Mouse (Mus musculus): ENCODE data around the gene 6330409D20Rik.

Gene 6330409D20Rik

GRCm38 (mm10) chr2:32727435-32727834, 13.4 kb downstream of the 6330409D20Rik start:
- in situ Hi-C loops (cut with MboI; ENCODE audit: low sequenced_read_pairs), result no loop called here

- in situ Hi-C loops (cut with MboI; ENCODE audit: low sequenced_read_pairs), result no loop called here
These were observed 15.7 kb downstream of the 6330409D20Rik start for GRCm38 (mm10) chr2:32724832-32725790.

GRCm38 (mm10) chr2:32724149-32724548, 16.7 kb downstream of the 6330409D20Rik start:
- in situ Hi-C loops (cut with MboI; ENCODE audit: low sequenced_read_pairs), result no loop called here

DNA sequence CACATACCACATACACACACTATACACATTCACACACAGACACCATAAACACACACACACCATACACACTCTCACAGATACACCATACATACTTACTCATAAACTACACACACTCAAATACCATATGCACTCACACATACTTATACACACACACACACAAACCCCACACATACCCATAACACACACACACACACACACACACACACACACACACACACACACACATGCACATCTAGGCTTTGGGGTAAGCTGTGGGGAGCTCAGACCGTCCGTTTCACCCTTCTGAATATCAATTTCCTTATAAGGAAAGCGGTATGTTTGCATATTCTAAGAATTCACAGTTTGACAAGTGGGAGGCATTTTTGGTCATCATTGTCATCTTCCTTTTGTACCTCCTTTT, 18.2 kb downstream of the 6330409D20Rik start:
- in situ Hi-C loops (cut with MboI; ENCODE audit: low sequenced_read_pairs), result no loop called here

DNA sequence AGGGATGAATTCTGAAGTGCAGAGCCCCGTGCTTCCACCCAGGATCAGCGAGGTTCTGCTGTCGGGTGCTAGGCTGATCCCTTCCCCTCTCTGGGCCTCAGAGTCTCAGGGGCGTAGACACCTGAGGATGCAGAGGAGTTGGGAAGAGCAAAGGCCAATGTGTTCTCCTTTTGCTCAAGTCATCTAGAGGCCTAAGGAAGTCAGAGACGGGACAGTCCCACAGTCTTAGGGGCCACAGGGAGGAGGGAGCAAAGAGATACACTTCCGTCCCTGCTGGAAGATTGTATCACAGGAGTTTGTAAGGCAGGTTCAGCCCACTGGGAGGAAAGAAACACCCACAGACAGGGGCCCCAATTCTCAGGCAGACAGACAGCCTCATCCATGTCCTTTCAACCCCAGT, 18.8 kb downstream of the 6330409D20Rik start:
- in situ Hi-C loops (cut with MboI; ENCODE audit: low sequenced_read_pairs), result no loop called here

GRCm38 (mm10) chr2:32720681-32721229, 20.1 kb downstream of the 6330409D20Rik start, which contains the start of gene Sh2d3c:
Sh2d3c (plus strand) TSS chr2:32721055.
- in situ Hi-C loops (cut with MboI; ENCODE audit: low sequenced_read_pairs), result no loop called here

DNA sequence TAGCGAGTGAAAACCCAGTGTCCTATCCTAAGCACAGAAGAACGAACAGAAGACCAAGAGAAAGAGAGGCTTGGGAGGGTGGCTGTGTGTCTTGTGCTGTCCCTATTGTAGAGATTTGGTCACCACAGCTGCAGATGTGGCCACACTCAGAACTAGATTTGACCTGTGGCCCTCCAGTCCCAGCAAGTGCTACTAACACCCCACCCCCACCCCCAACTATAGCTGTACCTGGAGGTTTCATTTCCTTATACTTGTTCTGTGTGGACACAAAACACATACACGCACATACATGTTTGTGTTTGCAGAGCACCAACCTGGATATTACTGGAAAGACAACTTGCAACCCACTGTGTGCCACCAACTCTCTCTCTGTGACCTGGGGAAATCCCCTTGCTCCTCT, 20.8 kb downstream of the 6330409D20Rik start:
- in situ Hi-C loops (cut with MboI; ENCODE audit: low sequenced_read_pairs), result no loop called here

DNA sequence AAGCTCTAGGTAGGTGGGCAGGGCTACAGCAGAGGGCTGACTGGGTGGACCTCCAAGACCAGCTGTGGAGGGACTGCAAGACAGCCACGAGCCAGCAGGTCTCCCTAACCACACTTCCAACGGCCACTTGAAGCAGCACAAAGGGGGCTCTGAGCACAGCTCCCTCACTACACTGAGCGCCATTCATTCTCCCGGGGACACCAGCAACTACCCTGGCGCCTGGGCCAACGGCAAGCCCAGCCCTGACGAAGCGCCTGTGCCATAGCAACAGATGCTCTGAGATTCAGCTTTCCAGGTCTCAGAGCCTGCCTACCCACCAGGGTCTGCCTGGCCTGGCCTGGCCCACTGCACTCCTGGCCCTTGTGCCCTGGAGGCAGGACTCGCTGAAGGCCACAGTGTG, 22.1 kb downstream of the 6330409D20Rik start:
- in situ Hi-C loops (cut with MboI; ENCODE audit: low sequenced_read_pairs), result no loop called here

DNA sequence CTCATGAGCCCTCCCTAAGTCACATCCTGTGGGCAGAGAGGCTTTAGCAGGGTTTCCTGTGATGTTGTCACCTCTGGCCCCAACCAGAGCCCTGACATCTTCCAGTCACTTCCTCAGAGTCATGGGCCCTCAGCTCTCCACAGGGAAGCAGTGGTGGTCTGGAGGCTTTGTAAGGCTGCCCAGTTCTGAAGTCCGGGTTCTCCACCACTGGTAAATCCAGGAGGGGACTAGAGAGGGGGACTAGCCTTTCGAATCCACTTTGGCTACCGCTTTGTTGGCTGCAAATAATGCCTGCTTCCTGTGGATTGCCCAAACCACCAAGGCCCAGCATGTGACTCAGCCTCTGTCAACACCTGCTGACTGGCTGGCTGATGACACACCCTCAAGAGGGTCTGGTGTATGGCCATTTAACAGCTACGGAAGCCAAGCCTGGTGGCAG, 25.8 kb downstream of the 6330409D20Rik start:
- in situ Hi-C loops (cut with MboI; ENCODE audit: low sequenced_read_pairs), result loop anchor here (5.0 kb wide), 1 partner anchor 32 kb away; no protein-coding TSS in a partner anchor

- in situ Hi-C loops (cut with MboI; ENCODE audit: low sequenced_read_pairs), result loop anchor here (5.0 kb wide), 1 partner anchor 33 kb away; no protein-coding TSS in a partner anchor
These were observed 26.5 kb downstream of the 6330409D20Rik start for GRCm38 (mm10) chr2:32714117-32714986.

DNA sequence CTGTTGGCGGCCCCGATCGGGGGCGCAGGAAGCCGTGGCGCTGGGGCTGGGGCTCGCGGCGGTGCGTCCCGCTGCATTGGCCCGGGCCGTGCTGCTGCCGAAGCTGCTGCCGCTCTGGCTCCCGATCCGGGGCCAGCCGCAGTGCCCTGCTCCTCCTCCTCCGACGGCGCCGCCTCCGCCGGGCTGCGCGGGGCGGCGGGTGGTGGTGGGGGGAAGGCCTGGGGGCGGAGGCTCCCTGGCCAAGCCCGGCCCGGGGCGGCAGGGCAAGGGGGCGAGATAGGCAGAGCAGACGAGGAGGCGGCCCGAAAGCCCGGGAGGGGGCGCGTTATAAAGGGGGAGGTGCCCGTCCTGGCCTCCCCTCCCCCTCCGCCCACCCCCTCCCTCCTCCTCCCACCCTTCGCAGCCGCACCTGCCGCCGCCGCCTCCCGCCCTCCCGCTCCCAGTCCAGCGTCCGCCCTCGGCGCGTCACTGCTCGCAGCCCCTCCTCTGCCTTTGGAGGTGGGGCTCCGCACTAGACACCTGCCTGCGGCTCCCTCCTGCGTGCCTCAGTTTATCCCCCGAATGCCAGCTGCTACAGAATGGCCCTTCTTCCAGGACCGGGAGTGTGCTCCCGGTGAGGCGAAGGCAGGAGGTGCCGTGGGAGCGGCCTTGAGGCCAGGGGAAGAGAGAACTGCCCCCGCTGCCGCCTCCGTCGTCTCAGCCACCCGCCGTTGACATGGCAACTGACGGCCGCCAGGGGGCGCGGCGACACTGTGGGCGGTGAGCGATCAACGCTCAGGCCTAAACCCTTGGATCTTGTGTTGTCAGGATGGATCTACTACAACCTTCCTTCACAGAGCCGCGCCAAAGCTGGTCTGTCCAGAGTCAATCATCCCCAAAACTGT, 27.6 kb downstream of the 6330409D20Rik start, which contains the start of gene Cdk9:
Gene Cdk9 (minus strand): TSS at position 143 of the 884 bp plus-strand sequence.
- in situ Hi-C loops (cut with MboI; ENCODE audit: low sequenced_read_pairs), result loop anchor here (5.0 kb wide), 1 partner anchor 34 kb away; no protein-coding TSS in a partner anchor

GRCm38 (mm10) chr2:32712586-32712933, 28.3 kb downstream of the 6330409D20Rik start:
- in situ Hi-C loops (cut with MboI; ENCODE audit: low sequenced_read_pairs), result loop anchor here (5.0 kb wide), 1 partner anchor 35 kb away; no protein-coding TSS in a partner anchor

DNA sequence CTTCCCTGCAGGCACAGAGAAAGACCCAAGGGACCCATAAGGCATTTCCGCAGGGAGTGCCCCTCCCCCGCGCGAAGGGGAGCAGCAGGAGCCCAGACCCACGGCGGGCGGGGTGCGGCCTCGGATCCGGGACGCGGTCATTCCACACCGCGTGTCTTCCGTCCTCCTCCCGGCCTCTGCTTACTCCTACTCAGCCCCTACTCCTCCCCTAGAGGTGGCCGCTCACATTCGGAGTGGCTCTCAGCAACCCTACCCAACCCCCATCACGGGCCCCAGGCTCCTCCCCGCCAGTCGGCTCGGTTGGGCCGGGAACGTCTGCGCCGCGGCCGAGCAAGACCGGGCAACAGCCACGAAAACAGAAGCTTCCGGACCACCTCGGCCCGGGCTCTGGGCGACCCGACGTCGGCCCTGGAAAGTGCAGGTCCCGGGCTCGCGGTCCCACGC, 28.7 kb downstream of the 6330409D20Rik start:
- in situ Hi-C loops (cut with MboI; ENCODE audit: low sequenced_read_pairs), result loop anchor here (5.0 kb wide), 1 partner anchor 35 kb away; no protein-coding TSS in a partner anchor

DNA sequence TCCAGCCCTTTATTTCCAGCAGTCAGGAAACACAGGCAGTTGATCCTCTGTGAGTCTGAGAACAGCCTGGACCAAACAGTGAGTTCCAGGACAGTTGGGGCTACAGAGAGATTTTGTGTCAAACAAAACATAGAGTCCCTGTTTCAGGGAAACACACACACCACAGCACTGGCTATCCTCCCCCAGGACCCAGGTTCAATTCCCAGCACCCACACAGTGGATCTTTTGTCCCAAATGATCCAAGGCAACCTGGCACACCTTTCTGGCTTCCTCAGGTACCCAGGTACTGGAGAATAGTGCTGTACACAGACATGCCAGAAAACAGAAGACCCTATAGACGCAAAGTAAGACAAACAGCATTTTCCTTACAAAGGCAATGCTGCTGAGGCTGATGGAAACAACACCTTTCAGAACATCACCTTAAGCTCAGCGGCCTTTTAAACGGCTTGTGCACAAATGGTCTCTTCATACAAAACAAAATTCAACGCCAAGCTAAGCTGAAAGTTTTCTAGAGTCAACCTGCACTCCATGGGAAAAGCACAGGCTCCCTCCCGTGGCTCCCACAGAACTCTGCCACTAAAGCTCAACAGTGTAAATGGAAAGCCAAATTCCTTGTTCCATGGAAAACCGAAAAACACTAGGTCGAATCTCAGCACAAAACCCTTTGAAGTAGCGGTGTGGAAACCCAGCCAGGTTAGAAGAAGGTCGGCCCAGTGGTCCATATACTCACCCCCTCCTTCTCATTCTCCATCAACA, 29.3 kb downstream of the 6330409D20Rik start:
- in situ Hi-C loops (cut with MboI; ENCODE audit: low sequenced_read_pairs), result loop anchor here (5.0 kb wide), 1 partner anchor 36 kb away; no protein-coding TSS in a partner anchor

DNA sequence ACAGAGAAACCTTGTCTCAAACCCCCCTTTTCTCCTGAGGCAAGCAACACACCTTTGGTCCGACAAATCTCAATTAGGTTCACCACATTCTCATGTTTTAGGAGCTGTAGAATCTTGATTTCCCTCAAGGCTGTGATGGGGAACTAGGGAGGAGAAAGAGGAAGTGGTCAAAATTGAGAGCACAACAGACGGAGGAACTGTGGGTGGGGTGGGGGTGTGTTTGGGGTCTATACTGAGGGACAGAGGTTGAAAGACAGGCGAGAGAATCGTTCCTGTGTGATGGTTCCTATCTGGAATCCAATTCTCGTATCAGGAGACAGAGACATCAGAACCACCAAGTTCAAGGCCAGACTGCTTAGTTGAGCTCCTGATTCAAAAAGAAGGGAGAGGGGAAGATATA, 30.4 kb downstream of the 6330409D20Rik start:
- in situ Hi-C loops (cut with MboI; ENCODE audit: low sequenced_read_pairs), result loop anchor here (5.0 kb wide), 1 partner anchor 37 kb away; no protein-coding TSS in a partner anchor

GRCm38 (mm10) chr2:32709521-32710137, 31.2 kb downstream of the 6330409D20Rik start:
- in situ Hi-C loops (cut with MboI; ENCODE audit: low sequenced_read_pairs), result loop anchor here (5.0 kb wide), 1 partner anchor 38 kb away; no protein-coding TSS in a partner anchor

GRCm38 (mm10) chr2:32708643-32709042, 32.2 kb downstream of the 6330409D20Rik start:
- in situ Hi-C loops (cut with MboI; ENCODE audit: low sequenced_read_pairs), result no loop called here

DNA sequence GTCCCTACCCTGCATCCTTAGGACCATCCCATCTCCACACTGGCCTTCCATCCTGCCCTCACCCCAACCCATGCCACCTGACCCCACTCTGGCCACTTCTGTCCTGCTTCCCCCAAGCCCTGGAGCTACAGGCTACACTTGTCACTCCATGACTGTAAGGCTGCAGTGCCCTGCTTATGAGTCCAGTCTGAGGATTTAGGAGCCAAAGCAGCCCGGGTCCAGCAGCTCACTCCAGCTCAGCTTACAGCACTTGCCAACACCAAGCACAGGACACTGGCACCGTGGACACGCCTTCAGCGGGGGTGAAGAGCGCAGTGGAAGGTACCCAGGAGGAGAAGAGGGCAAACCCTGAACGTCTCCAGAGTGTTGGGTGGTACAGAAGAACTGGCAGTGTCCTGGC, 33.8 kb downstream of the 6330409D20Rik start:
- in situ Hi-C loops (cut with MboI; ENCODE audit: low sequenced_read_pairs), result no loop called here
